Mouse (Mus musculus): ENCODE measurements around the gene Cdk19. TPM values are rescaled to one million over a fixed set of nuclear protein-coding genes. Genes with fewer than 3 reads are reported as not detected.
"Not testable (repeated sequence)": the region's sequence is repeated elsewhere in the genome, so short reads cannot be mapped to it uniquely, and the experiment has no call there.

The Cdk19 gene
- polyA plus RNA-seq (2015; fragmentation: Nextera tagmentation; extraction: Ambion mirVana), result 9.6 and 11.0 TPM in 2 replicates

- 45% methylated on average over 13 of the region's 13 CpGs for WGBS
- Histone ChIP-seq H3K4me1 (ENCODE audit: control insufficient read depth, insufficient read depth, low read depth, low read length) (no peaks in the 10 kb centered on the region), H3K27me3 (replicated peaks; ENCODE audit: control insufficient read depth, insufficient read depth, low read length) (no peaks in the 10 kb centered on the region), H3K9ac (ENCODE audit: low read depth, low read length) (no peak within 1 kb of the TSS), H3K4me2 (ENCODE audit: low read length) (no peak within 1 kb of the TSS), H3K36me3 (ENCODE audit: control insufficient read depth, insufficient read depth, low read length) (no peaks in the 10 kb centered on the region), H3K4me3 (ENCODE audit: low read length) (no peak within 1 kb of the TSS), H3K27ac (ENCODE audit: low read depth, low read length) (no peak within 1 kb of the TSS), H3K9me3 (ENCODE audit: control insufficient read depth, low read length) (no peaks in the 10 kb centered on the region)
- no peak for ATAC-seq
Measured at GRCm38 (mm10) chr10:40339351-40339964, at the start of gene Cdk19. Gene Cdk19, plus strand, starts transcription at chr10:40339564.

DNA sequence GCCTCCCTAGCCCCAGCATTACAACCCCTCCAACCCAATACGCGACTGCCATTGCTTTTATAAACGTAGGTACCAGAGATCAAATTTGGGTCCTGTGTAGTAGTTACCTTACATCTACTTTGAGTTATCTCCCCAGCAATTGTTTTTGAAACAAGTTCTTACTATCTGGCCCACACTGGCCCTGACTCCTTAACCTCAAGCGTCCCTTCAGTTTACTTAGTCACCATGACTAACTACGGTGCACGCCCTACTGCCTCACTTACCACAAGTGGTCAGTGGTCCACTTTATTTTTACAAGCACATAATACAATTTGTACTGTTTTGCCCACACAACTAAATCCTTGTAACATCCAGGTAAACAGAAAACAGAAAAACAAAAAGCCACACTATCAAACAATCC, 46.7 kb upstream of the Cdk19 start:
- WGBS, result 96% methylated on average over 6 of the region's 6 CpGs
- no peaks in the 10 kb centered on the region for H3K4me1 ChIP-seq (ENCODE audit: control insufficient read depth, insufficient read depth, low read depth, low read length)
- no peaks in the 10 kb centered on the region for H3K27me3 ChIP-seq (replicated peaks; ENCODE audit: control insufficient read depth, insufficient read depth, low read length)
- peaks cover 4% of the 10 kb centered on the region for H3K36me3 ChIP-seq (ENCODE audit: control insufficient read depth, insufficient read depth, low read length)
- H3K27ac ChIP-seq (ENCODE audit: low read depth, low read length), result no peak overlapping the region
- H3K9ac ChIP-seq (ENCODE audit: low read depth, low read length), result no peak overlapping the region
- no peak for ATAC-seq
- no peaks in the 10 kb centered on the region for H3K9me3 ChIP-seq (ENCODE audit: control insufficient read depth, low read length)
- H3K4me3 ChIP-seq (ENCODE audit: low read length), result no peak overlapping the region
- no peak overlapping the region for H3K4me2 ChIP-seq (ENCODE audit: low read length)

- H3K9ac ChIP-seq (ENCODE audit: low read depth, low read length), result peak overlapping the region; percentile 99
- peak overlapping the region; percentile 93 for H3K27ac ChIP-seq (ENCODE audit: low read depth, low read length)
- H3K36me3 ChIP-seq (ENCODE audit: control insufficient read depth, insufficient read depth, low read length), result no peaks in the 10 kb centered on the region
- peaks cover 11% of the 10 kb centered on the region for H3K4me1 ChIP-seq (ENCODE audit: control insufficient read depth, insufficient read depth, low read depth, low read length)
- H3K4me2 ChIP-seq (ENCODE audit: low read length), result peak overlapping the region; percentile 80
- peak overlapping the region; percentile 96 for H3K4me3 ChIP-seq (ENCODE audit: low read length)
- WGBS, result 0% methylated on average over 36 of the region's 36 CpGs
- ATAC-seq, result peak; percentile 76
- H3K9me3 ChIP-seq (ENCODE audit: control insufficient read depth, low read length), result no peaks in the 10 kb centered on the region
- no peaks in the 10 kb centered on the region for H3K27me3 ChIP-seq (replicated peaks; ENCODE audit: control insufficient read depth, insufficient read depth, low read length)
Measured at GRCm38 (mm10) chr10:40300648-40301171, 38.7 kb upstream of the Cdk19 start.

DNA sequence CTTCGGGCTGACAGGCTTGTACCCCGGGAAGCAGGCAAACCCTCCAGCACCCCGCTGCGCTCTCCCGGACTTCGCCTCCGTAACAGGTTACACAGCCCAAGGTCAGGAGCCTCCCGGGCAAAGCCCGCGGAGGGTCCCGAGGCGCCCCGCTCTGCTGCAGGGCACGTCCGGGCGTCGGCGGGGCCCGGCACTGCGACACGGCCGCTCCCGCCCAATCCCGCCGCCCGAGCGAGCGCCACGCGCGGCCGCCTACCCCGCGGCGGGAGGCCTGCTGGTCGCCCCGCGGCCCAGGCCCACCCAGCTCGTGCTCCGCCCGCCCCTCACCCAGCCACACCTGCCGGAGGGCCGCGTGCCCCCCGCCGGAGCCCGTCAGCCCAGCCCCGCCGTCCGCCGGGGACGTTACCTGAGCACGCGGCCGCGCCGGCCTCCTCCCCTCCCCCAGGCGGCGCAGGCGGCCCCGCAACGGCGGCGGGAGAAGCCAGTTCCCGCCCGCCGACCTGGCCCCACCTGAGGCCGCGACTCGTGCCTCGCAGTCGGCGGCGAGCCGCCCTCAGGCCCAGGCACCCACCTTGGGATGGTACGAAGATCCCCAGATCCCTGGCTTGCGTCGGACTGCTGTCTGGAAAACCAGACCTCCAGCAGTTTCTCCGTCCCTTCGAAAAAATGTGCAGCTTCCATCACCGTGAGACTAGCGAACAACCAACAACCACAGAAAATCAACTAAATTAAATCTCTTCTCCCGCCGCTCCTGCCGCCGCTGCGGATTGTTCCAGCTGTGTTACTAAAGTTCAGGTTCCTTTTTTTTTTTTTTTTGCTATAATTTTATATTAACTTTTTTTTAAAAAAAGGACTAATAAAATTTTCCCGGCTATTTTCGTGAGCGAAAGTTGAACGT, 37.9 kb upstream of the Cdk19 start:
- WGBS, result 1% methylated on average over 59 of the region's 91 CpGs
- ATAC-seq, result peak; percentile 16
- H3K9ac ChIP-seq (ENCODE audit: low read depth, low read length), result peak overlapping the region; percentile 99
- H3K36me3 ChIP-seq (ENCODE audit: control insufficient read depth, insufficient read depth, low read length); H3K27me3 ChIP-seq (replicated peaks; ENCODE audit: control insufficient read depth, insufficient read depth, low read length); H3K9me3 ChIP-seq (ENCODE audit: control insufficient read depth, low read length): not testable (repeated sequence)
- peak overlapping the region; percentile 96 for H3K4me3 ChIP-seq (ENCODE audit: low read length)
- H3K4me2 ChIP-seq (ENCODE audit: low read length), result peak overlapping the region; percentile 80
- H3K4me1 ChIP-seq (ENCODE audit: control insufficient read depth, insufficient read depth, low read depth, low read length), result peaks cover 11% of the 10 kb centered on the region
- H3K27ac ChIP-seq (ENCODE audit: low read depth, low read length), result peak overlapping the region; percentile 93

DNA sequence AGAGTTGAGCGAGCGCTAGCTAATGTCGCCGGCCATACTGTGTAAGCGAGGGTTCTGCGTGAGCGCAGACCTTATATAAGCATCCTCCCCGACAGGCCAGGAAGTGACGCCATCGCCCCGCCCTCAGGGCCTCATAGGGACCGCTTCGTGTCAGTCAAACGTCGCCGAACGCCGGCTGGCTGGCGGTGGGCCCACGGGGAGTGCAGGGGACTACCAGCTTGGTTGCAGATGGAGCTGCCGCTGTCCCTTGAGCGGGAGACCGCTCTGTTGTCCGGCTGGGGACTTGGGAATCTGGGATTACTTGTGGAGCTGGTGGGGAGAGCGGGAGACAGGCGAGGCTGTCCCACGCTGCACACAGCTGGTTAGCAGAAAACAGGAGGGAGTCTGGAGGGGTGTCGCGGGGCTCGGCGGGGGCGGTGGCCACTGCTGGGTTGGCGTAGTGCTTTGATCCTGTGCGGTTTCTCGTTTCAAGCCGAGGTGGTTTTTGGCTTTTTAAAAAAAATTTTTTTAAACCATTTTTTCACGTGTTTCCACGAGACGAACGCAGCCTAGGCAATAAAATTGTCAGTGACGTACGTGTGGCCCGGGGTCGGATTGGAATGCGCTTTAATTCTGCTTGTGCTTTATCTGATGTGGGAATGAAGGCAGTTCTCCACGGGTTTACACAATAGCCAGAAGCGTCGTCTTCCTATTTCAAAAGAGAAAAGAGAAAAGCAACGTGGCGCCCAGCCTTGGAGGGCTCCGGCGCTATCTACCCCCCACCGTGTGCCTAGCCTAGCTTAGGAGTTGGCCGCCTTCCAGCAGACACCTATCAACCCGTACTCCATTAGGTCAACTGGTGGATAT, 37.0 kb upstream of the Cdk19 start, which contains the start of gene Amd1:
Gene Amd1 (minus strand): TSS at position 47 of the 846 bp plus-strand sequence.
- Histone ChIP-seq H3K4me1 (ENCODE audit: control insufficient read depth, insufficient read depth, low read depth, low read length) (peaks cover 11% of the 10 kb centered on the region), H3K4me3 (ENCODE audit: low read length) (peak within 1 kb of the TSS; percentile 96), H3K9me3 (ENCODE audit: control insufficient read depth, low read length) (no peaks in the 10 kb centered on the region), H3K4me2 (ENCODE audit: low read length) (peak within 1 kb of the TSS; percentile 80), H3K9ac (ENCODE audit: low read depth, low read length) (peak within 1 kb of the TSS; percentile 99), H3K27ac (ENCODE audit: low read depth, low read length) (peak within 1 kb of the TSS; percentile 95), H3K27me3 (replicated peaks; ENCODE audit: control insufficient read depth, insufficient read depth, low read length) (no peaks in the 10 kb centered on the region), H3K36me3 (ENCODE audit: control insufficient read depth, insufficient read depth, low read length) (no peaks in the 10 kb centered on the region)
- peak; percentile 98 for ATAC-seq
- under 1% methylated on average over 55 of the region's 55 CpGs for WGBS

- WGBS, result 91% methylated on average over 1 of the region's 1 CpGs
- no peaks in the 10 kb centered on the region for H3K9me3 ChIP-seq (ENCODE audit: control insufficient read depth, low read length)
Measured at GRCm38 (mm10) chr10:40305989-40306388, 33.4 kb upstream of the Cdk19 start.

GRCm38 (mm10) chr10:40307826-40308583, 31.4 kb upstream of the Cdk19 start:
- no peak for ATAC-seq
- no peak overlapping the region for H3K9ac ChIP-seq (ENCODE audit: low read depth, low read length)
- no peaks in the 10 kb centered on the region for H3K36me3 ChIP-seq (ENCODE audit: control insufficient read depth, insufficient read depth, low read length)
- no peak overlapping the region for H3K4me2 ChIP-seq (ENCODE audit: low read length)
- no peak overlapping the region for H3K4me3 ChIP-seq (ENCODE audit: low read length)
- no peaks in the 10 kb centered on the region for H3K27me3 ChIP-seq (replicated peaks; ENCODE audit: control insufficient read depth, insufficient read depth, low read length)
- H3K9me3 ChIP-seq (ENCODE audit: control insufficient read depth, low read length), result no peaks in the 10 kb centered on the region
- no peaks in the 10 kb centered on the region for H3K4me1 ChIP-seq (ENCODE audit: control insufficient read depth, insufficient read depth, low read depth, low read length)
- H3K27ac ChIP-seq (ENCODE audit: low read depth, low read length), result no peak overlapping the region
- 67% methylated on average over 4 of the region's 4 CpGs for WGBS

More at GRCm38 (mm10) chr10:40305989-40306388, 33.4 kb upstream of the Cdk19 start:
- Histone ChIP-seq H3K4me1 (ENCODE audit: control insufficient read depth, insufficient read depth, low read depth, low read length) (no peaks in the 10 kb centered on the region), H3K36me3 (ENCODE audit: control insufficient read depth, insufficient read depth, low read length) (no peaks in the 10 kb centered on the region), H3K27me3 (replicated peaks; ENCODE audit: control insufficient read depth, insufficient read depth, low read length) (no peaks in the 10 kb centered on the region), H3K4me2 (ENCODE audit: low read length) (no peak overlapping the region), H3K4me3 (ENCODE audit: low read length) (no peak overlapping the region), H3K9ac (ENCODE audit: low read depth, low read length) (no peak overlapping the region), H3K27ac (ENCODE audit: low read depth, low read length) (no peak overlapping the region)
- no peak for ATAC-seq

DNA sequence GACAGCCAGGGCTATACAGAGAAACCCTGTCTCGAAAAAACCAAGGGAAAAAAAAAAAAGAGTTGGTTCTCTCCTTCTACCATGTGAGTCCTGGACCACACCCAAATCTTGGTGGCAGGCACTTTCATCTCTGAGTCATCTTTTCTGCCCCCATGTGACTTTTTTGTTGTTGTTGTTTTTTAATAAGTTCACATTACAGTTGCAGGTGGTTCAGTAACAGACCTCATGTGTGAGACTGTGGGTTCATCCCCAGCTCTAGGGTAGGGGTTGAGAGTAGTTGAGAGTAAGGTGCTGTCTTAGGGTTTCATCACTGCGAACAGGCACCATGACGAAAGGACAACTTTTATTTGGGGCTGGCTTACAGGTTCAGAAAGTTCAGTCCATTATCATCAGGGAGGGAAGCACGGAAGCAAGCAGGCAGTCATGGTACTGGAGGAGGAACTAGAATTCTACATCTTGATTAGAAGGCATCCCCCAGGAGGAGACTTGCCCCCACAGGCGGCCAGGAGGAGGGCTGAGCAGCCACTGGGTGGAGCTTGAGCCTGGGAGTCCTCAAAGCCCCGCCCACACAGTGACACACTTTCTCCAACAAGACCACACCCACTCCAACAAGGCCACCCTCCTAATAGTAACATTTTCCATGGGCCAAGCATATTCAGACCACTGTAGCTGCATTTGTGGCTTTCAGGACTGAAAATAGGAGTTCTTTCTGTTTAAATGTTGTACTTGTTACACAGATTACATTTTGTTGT, 29.3 kb upstream of the Cdk19 start:
- Histone ChIP-seq H3K27me3 (replicated peaks; ENCODE audit: control insufficient read depth, insufficient read depth, low read length) (no peaks in the 10 kb centered on the region), H3K4me2 (ENCODE audit: low read length) (no peak overlapping the region), H3K9ac (ENCODE audit: low read depth, low read length) (no peak overlapping the region), H3K9me3 (ENCODE audit: control insufficient read depth, low read length) (no peaks in the 10 kb centered on the region), H3K4me1 (ENCODE audit: control insufficient read depth, insufficient read depth, low read depth, low read length) (no peaks in the 10 kb centered on the region), H3K36me3 (ENCODE audit: control insufficient read depth, insufficient read depth, low read length) (no peaks in the 10 kb centered on the region), H3K27ac (ENCODE audit: low read depth, low read length) (no peak overlapping the region), H3K4me3 (ENCODE audit: low read length) (no peak overlapping the region)
- WGBS, result 53% methylated on average over 6 of the region's 6 CpGs
- ATAC-seq, result no peak
